Mouse (Mus musculus): Measurements from ENCODE around the gene Tor4a. TPM values are rescaled to one million over a fixed set of nuclear protein-coding genes. Genes with fewer than 3 reads are reported as not detected.

Tor4a gene
- polyA plus RNA-seq, 1 experiment from 2014 or later = 13.1 TPM

DNA sequence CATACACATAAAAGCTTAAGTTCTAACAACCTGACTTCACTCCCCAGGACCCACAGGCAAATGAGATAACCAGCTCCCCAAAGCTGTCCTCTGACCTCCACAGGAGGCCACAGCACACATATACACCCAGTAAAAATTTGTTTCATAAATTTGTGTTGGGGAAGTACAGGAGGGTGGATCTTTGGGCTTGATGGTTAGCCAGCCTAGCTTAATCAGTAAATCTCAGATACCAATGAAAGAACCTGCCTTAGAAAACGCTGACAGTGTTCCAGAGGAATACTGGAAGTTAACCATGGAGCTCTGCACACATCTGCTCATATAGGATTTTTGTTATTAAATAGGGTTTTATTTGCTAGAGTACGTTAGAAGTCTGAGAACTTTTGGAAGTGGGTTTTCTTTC is 21.0 kb upstream of the Tor4a start:
- no peaks in the 10 kb centered on the region for H3K27me3 ChIP-seq (ENCODE audit: control insufficient read depth, insufficient read depth, low read length)
- DNase-seq (ENCODE audit: low spot score) (no peak), ATAC-seq (ENCODE audit: low FRiP score, low TSS enrichment) (no peak)
- H3K4me2 ChIP-seq (replicated peaks; ENCODE audit: low read depth) = no peak overlapping the region
- no peak overlapping the region for H3K27ac ChIP-seq (replicated peaks)
- H3K4me1 ChIP-seq (replicated peaks; ENCODE audit: control insufficient read depth, insufficient read depth) = no peaks in the 10 kb centered on the region
- no peaks in the 10 kb centered on the region for H3K9me3 ChIP-seq (ENCODE audit: control insufficient read depth, low read length)
- 53% methylated on average over 2 of the region's 2 CpGs for WGBS
- H3K4me3 ChIP-seq (ENCODE audit: low read depth, low read length) = no peak overlapping the region
- no peak for TF ChIP-seq CTCF (IDR thresholded peaks at IDR 0.05; ENCODE audit: low read depth)
- H3K36me3 ChIP-seq (ENCODE audit: control insufficient read depth, insufficient read depth, low read length) = no peaks in the 10 kb centered on the region
- no peak overlapping the region for H3K9ac ChIP-seq (ENCODE audit: low read length)

DNA sequence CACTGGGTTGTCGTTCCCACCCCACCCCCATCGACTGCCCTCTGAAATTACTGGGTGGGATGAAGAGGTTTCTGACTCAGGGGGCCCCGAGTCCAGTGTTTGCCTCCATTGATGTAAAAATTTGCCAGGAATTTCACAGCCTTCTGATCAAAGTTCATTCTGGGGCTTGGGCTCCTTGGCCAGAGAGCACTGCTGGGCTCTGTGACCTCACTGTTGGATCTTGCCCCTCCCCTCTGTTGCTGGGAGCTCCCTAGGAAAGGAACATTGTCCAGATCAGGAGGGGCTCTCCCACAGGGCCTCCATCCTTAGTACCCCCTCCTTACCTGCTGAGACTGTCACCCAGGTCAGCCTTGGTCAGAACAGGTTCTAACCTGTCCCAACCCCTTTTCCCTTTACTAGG is 17.8 kb upstream of the Tor4a start, which contains the start of gene Stpg3:
Gene Stpg3 (minus strand): TSS at position 194 of the 400 bp plus-strand sequence.
- H3K4me1 ChIP-seq (replicated peaks; ENCODE audit: control insufficient read depth, insufficient read depth) = 0 out of 2 replicates have a peak, but pooled peaks cover 2% of the 10 kb centered on the region
- WGBS = 70% methylated on average over 3 of the region's 3 CpGs

DNA sequence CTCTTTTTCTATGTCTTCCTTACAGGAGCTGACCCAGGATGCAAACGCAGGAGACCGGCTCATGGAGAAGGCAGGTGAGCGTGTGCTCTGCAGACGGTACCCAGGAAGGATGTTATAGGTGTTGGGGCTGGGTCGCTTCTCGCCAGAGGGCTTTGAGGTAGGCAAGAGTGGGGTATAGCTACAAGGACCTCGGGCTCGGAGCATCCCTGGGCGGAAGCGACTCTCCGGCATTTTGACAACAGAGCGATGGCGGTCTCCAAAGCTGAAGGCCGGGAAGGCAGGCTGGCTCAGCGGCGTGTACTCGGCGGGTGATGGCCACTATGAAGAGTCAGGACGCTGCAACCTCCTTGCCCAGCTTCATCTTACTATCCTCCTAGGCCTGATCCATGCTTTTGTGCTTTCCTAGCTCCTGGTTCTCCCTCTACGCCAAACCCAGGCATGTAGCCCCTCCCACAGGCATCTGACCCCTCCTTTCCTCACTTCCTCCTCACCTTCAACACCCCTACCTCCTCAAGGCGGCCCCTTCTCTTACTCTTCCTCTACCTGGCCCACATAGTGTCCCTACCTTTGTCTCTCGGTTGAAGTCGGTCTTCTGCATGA is 16.7 kb upstream of the Tor4a start:
- no peak overlapping the region for H3K27ac ChIP-seq (replicated peaks)
- 62% methylated on average over 23 of the region's 23 CpGs for whole genome bisulfite sequencing
- no peak overlapping the region for H3K4me2 ChIP-seq (replicated peaks; ENCODE audit: low read depth)
- H3K27me3 ChIP-seq (ENCODE audit: control insufficient read depth, insufficient read depth, low read length) = no peaks in the 10 kb centered on the region
- TF ChIP-seq CTCF (IDR thresholded peaks at IDR 0.05; ENCODE audit: low read depth) (no peak), EP300 (optimal IDR thresholded peaks at IDR 0.05) (no peak)
- no peaks in the 10 kb centered on the region for H3K36me3 ChIP-seq (ENCODE audit: control insufficient read depth, insufficient read depth, low read length)
- DNase-seq (ENCODE audit: low spot score) = no peak
- 0 out of 2 replicates have a peak, but pooled peaks cover 2% of the 10 kb centered on the region for H3K4me1 ChIP-seq (replicated peaks; ENCODE audit: control insufficient read depth, insufficient read depth)
- H3K9ac ChIP-seq (ENCODE audit: low read length) = no peak overlapping the region
- H3K9me3 ChIP-seq (ENCODE audit: control insufficient read depth, low read length) = no peaks in the 10 kb centered on the region
- no peak for ATAC-seq (ENCODE audit: low FRiP score, low TSS enrichment)
- no peak overlapping the region for H3K4me3 ChIP-seq (ENCODE audit: low read depth, low read length)

More for the DNA sequence above, 17.8 kb upstream of the Tor4a start, which contains the start of gene Stpg3:
- TF ChIP-seq CTCF (IDR thresholded peaks at IDR 0.05; ENCODE audit: low read depth) (no peak), EP300 (optimal IDR thresholded peaks at IDR 0.05) (no peak)
- Histone ChIP-seq H3K9ac (ENCODE audit: low read length) (no peak within 1 kb of the TSS), H3K4me2 (replicated peaks; ENCODE audit: low read depth) (no peak within 1 kb of the TSS), H3K9me3 (ENCODE audit: control insufficient read depth, low read length) (no peaks in the 10 kb centered on the region), H3K27ac (replicated peaks) (no peak within 1 kb of the TSS), H3K36me3 (ENCODE audit: control insufficient read depth, insufficient read depth, low read length) (no peaks in the 10 kb centered on the region), H3K4me3 (ENCODE audit: low read depth, low read length) (no peak within 1 kb of the TSS), H3K27me3 (ENCODE audit: control insufficient read depth, insufficient read depth, low read length) (no peaks in the 10 kb centered on the region)
- ATAC-seq (ENCODE audit: low FRiP score, low TSS enrichment) (no peak), DNase-seq (ENCODE audit: low spot score) (no peak)

DNA sequence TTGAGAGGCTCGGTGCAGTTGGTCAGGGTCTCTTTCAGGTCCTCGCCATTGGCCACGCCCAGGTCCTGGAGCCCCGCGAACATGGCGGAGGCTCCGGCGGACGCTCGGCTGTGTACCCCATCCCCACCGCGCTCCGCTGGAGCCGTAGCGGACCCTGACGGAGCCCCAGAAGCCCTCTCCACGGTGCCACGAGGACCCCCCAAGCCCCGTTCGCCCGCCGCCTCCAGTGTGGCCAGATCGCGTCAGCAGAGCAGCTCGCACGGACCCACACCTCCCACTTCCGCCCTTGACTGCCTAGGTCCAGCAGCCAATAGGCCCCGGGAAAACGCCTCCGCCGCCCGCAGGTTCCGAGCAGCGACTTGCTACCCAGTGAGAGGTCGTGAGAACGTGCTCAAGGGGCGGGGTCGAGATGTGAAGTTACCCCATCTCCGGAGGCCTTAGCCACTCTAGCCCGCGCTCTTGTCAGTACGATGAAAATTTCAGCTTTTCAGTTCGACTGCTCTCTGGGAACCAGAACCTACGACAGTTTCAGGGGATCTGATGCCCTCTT is 14.5 kb upstream of the Tor4a start, which contains the start of gene Nelfb:
Gene Nelfb (minus strand): TSS at position 369 of the 550 bp plus-strand sequence.
- peak within 1 kb of the TSS; percentile 96 for H3K9ac ChIP-seq (ENCODE audit: low read length)
- TF ChIP-seq EP300 (optimal IDR thresholded peaks at IDR 0.05) (no peak), CTCF (IDR thresholded peaks at IDR 0.05; ENCODE audit: low read depth) (peak; percentile 27; the same call in 1 of the 2 replicates)
- no peaks in the 10 kb centered on the region for H3K9me3 ChIP-seq (ENCODE audit: control insufficient read depth, low read length)
- ATAC-seq (ENCODE audit: low FRiP score, low TSS enrichment) (peak; percentile 91), DNase-seq (ENCODE audit: low spot score) (peak; percentile 92)
- 0 out of 2 replicates have a peak, but pooled peaks cover 2% of the 10 kb centered on the region for H3K4me1 ChIP-seq (replicated peaks; ENCODE audit: control insufficient read depth, insufficient read depth)
- H3K4me2 ChIP-seq (replicated peaks; ENCODE audit: low read depth) = peak within 1 kb of the TSS; percentile 95
- peaks cover 5% of the 10 kb centered on the region for H3K36me3 ChIP-seq (ENCODE audit: control insufficient read depth, insufficient read depth, low read length)
- H3K27ac ChIP-seq (replicated peaks) = peak within 1 kb of the TSS; percentile 92
- WGBS = under 1% methylated on average over 44 of the region's 44 CpGs
- H3K27me3 ChIP-seq (ENCODE audit: control insufficient read depth, insufficient read depth, low read length) = no peaks in the 10 kb centered on the region
- peak within 1 kb of the TSS; percentile 83 for H3K4me3 ChIP-seq (ENCODE audit: low read depth, low read length)

DNA sequence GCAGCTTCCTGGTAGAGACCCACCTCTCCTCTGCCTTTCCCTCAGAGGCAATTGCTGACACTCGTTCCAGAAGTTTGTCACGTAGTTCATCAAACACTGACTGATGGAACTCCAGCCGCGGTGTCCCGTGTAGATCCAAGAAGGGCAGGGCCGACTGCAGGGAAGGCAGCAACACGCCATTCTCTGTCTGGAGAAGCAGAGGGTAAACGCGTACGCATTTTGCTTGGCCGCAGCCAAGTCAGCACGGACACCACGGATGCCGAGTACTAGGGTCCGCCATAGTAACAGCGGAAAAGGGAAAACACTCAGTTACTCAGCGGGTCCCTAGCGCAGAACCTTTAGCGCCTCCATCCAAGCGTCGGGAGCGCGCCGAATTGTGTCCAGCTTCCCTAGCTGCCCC is 14.0 kb upstream of the Tor4a start:
- peaks cover 7% of the 10 kb centered on the region for H3K36me3 ChIP-seq (ENCODE audit: control insufficient read depth, insufficient read depth, low read length)
- no peaks in the 10 kb centered on the region for H3K27me3 ChIP-seq (ENCODE audit: control insufficient read depth, insufficient read depth, low read length)
- under 1% methylated on average over 24 of the region's 24 CpGs for WGBS
- TF ChIP-seq EP300 (optimal IDR thresholded peaks at IDR 0.05) = no peak
- TF ChIP-seq CTCF (IDR thresholded peaks at IDR 0.05; ENCODE audit: low read depth) = no peak
- H3K4me2 ChIP-seq (replicated peaks; ENCODE audit: low read depth) = peak overlapping the region; percentile 95
- DNase-seq (ENCODE audit: low spot score) (peak; percentile 21), ATAC-seq (ENCODE audit: low FRiP score, low TSS enrichment) (no peak)
- H3K4me3 ChIP-seq (ENCODE audit: low read depth, low read length) = peak overlapping the region; percentile 83
- 0 out of 2 replicates have a peak, but pooled peaks cover 2% of the 10 kb centered on the region for H3K4me1 ChIP-seq (replicated peaks; ENCODE audit: control insufficient read depth, insufficient read depth)
- peak overlapping the region; percentile 92 for H3K27ac ChIP-seq (replicated peaks)
- H3K9ac ChIP-seq (ENCODE audit: low read length) = peak overlapping the region; percentile 96
- H3K9me3 ChIP-seq (ENCODE audit: control insufficient read depth, low read length) = no peaks in the 10 kb centered on the region

DNA sequence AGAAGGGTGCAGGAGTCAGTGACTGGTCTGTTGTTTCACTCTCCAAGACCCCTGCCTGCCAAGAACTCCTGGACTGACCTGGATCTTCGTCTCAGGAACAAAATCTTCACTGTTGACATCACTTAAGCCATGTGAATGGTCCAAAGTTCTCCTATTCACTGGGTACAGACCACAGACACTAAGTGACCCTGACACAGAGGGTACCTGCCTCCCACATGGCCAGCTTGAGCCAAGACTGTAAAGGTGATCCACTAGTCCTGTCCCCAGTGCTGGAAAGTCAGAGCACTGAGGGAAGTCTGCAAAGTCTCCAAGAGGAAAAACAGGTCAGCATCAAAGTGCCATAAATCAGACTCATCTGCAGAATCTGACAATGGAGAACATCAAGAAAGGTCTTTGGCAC is 10.9 kb upstream of the Tor4a start:
- H3K4me2 ChIP-seq (replicated peaks; ENCODE audit: low read depth) = no peak overlapping the region
- no peak overlapping the region for H3K9ac ChIP-seq (ENCODE audit: low read length)
- DNase-seq (ENCODE audit: low spot score) (no peak), ATAC-seq (ENCODE audit: low FRiP score, low TSS enrichment) (no peak)
- H3K36me3 ChIP-seq (ENCODE audit: control insufficient read depth, insufficient read depth, low read length) = peaks cover 32% of the 10 kb centered on the region
- no peaks in the 10 kb centered on the region for H3K9me3 ChIP-seq (ENCODE audit: control insufficient read depth, low read length)
- H3K27me3 ChIP-seq (ENCODE audit: control insufficient read depth, insufficient read depth, low read length) = no peaks in the 10 kb centered on the region
- H3K4me3 ChIP-seq (ENCODE audit: low read depth, low read length) = no peak overlapping the region
- 0 out of 2 replicates have a peak, but pooled peaks cover 2% of the 10 kb centered on the region for H3K4me1 ChIP-seq (replicated peaks; ENCODE audit: control insufficient read depth, insufficient read depth)
- TF ChIP-seq EP300 (optimal IDR thresholded peaks at IDR 0.05) = no peak
- no peak for TF ChIP-seq CTCF (IDR thresholded peaks at IDR 0.05; ENCODE audit: low read depth)
- no peak overlapping the region for H3K27ac ChIP-seq (replicated peaks)
- WGBS = 80% methylated on average over 1 of the region's 1 CpGs
